Mouse (Mus musculus) kidney, postnatal 0 days (tissue): ENCODE data around the gene Gpr132. TPM values are rescaled to one million over a fixed set of nuclear protein-coding genes. Genes with fewer than 3 reads are reported as not detected.

ENCODE experiments used
- ATAC-seq: fragments of 200-750 bp; cut with Nextera tagmentation; replicated peaks from 2 replicates; pipeline ENCODE4 v1.8.0; 2017; ENCODE audit warnings: low read depth, moderate number of reproducible peaks, moderate TSS enrichment, moderate library complexity; ENCODE audit not compliant: low FRiP score
- DNase-seq: peaks from one replicate; pipeline ENCODE4 v3.0.0-alpha.2; 2016; ENCODE audit warnings: low spot score
- H3K27ac ChIP-seq: fragments of 300-500 bp; sonication (generic); 2 replicates; pipeline ENCODE4 v1.5.1; 2014; ENCODE audit warnings: mild to moderate bottlenecking
- H3K27me3 ChIP-seq: fragments of 300-500 bp; sonication (generic); 2 replicates; pipeline ENCODE4 v1.6.1; 2014; ENCODE audit warnings: low read length, mixed read lengths; ENCODE audit not compliant: insufficient read depth
- H3K36me3 ChIP-seq: fragments of 300-500 bp; sonication (generic); 2 replicates; pipeline ENCODE4 v1.6.1; 2014; ENCODE audit warnings: low read length, mixed read lengths; ENCODE audit not compliant: insufficient read depth
- H3K4me1 ChIP-seq: fragments of 300-500 bp; sonication (generic); replicated peaks from 2 replicates; pipeline ENCODE4 v1.6.1; 2014; ENCODE audit warnings: antibody characterized with exemption, low read length, mixed read lengths; ENCODE audit not compliant: insufficient read depth
- H3K4me2 ChIP-seq: fragments of 300-500 bp; sonication (generic); 2 replicates; pipeline ENCODE4 v1.6.1; 2014; ENCODE audit warnings: mild to moderate bottlenecking, low read length, moderate library complexity, mixed read lengths
- H3K4me3 ChIP-seq: fragments of 300-500 bp; sonication (generic); replicated peaks from 2 replicates; pipeline ENCODE4 v1.5.1; 2014; ENCODE audit warnings: low read depth, low read length
- H3K9ac ChIP-seq: fragments of 300-500 bp; sonication (generic); 2 replicates; pipeline ENCODE4 v1.6.1; 2014; ENCODE audit warnings: low read depth, low read length
- H3K9me3 ChIP-seq: fragments of 300-500 bp; sonication (generic); replicated peaks from 2 replicates; pipeline ENCODE4 v1.6.1; 2016; ENCODE audit warnings: low read length, inconsistent platforms, mixed read lengths
- CTCF ChIP-seq: IDR thresholded peaks from 2 replicates; pipeline ENCODE4 v1.5.1; 2016; ENCODE audit warnings: antibody characterized with exemption, low read depth, mild to moderate bottlenecking, moderate library complexity
- WGBS: fragments of 180-500 bp; shearing (Covaris S2); extraction: QIAGEN DNeasy Blood & Tissue Kit; methylation state at CpG from one replicate; pipeline ENCODE4 v1.1.7; 2014; 5-methylcytosine and 5-hydroxymethylcytosine counted together
- polyA plus RNA-seq: library from polyadenylated mRNA; unstranded; fragments of >200 nt; fragmentation: Nextera tagmentation; extraction: Ambion mirVana; gene quantifications from 2 replicates; pipeline ENCODE4 v1.2.1, GENCODE M21; 2015

The Gpr132 gene
- polyA plus RNA-seq, 1 experiment from 2014 or later = 0.11 TPM

DNA sequence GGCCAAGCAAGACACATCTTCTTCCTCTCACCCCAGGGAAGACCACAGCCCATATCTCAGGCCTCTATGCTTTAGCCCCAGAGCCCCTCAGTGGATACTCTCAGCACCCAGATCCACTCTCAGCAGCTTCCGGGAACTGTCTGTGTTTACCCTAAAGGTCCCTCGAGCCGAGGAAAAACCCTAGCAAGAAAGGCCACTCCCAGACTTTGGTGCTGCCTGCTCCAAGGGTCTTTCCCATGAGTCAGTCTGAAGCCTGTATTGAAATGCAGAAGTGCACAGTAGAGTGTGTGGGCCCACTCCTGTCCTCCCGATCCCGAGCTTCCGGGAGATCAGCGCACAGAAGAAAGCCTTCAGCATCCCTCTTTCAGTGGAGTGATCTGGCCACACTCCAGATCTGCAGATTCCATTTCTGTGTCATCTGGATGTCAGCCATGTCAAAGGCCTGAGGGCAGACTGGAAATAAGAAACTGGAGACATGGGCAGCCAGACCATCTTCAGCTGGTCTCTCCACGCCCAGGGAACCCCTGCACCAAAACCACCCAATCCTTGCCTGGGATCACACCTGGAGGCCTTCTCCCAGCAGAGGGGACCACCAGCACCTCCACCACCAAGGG, 1.5 kb downstream of the Gpr132 start:
- ATAC-seq (no peak), DNase-seq (no peak)
- H3K4me3 ChIP-seq = no peak overlapping the region
- H3K9ac ChIP-seq = no peak overlapping the region
- WGBS = 59% methylated on average over 8 of the region's 8 CpGs
- H3K36me3 ChIP-seq = no peaks in the 10 kb centered on the region
- H3K9me3 ChIP-seq = no peaks in the 10 kb centered on the region
- no peak overlapping the region for H3K4me2 ChIP-seq
- H3K27ac ChIP-seq = no peak overlapping the region
- H3K4me1 ChIP-seq = 0 out of 2 replicates have a peak, but pooled peaks cover 8% of the 10 kb centered on the region
- no peak for TF ChIP-seq CTCF
- no peaks in the 10 kb centered on the region for H3K27me3 ChIP-seq

DNA sequence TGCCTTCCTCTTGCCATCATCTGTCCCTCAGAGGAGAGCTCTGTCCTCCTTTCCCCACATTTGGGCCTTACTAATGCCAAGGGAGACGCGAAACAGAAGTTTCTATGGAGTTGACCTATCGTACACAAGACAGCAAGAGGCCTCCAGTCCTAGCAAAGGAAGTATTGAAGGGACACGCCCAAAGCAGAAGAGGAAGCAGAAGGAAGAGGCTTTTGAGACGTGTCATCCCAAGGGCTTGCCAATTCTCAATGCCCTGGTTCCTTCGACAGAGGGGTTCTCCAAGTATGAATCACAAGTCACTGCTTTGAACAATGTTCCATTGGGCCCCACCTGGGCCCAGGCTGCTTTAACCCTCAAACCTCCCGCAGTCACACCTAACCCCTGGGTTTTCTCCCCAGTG, 3.2 kb downstream of the Gpr132 start:
- Histone ChIP-seq H3K4me1 (0 out of 2 replicates have a peak, but pooled peaks cover 4% of the 10 kb centered on the region), H3K9ac (no peak overlapping the region), H3K4me2 (no peak overlapping the region), H3K27me3 (no peaks in the 10 kb centered on the region), H3K4me3 (no peak overlapping the region), H3K36me3 (no peaks in the 10 kb centered on the region), H3K9me3 (no peaks in the 10 kb centered on the region), H3K27ac (no peak overlapping the region)
- DNase-seq (no peak), ATAC-seq (no peak)
- TF ChIP-seq CTCF = no peak
- 85% methylated on average over 7 of the region's 7 CpGs for WGBS

DNA sequence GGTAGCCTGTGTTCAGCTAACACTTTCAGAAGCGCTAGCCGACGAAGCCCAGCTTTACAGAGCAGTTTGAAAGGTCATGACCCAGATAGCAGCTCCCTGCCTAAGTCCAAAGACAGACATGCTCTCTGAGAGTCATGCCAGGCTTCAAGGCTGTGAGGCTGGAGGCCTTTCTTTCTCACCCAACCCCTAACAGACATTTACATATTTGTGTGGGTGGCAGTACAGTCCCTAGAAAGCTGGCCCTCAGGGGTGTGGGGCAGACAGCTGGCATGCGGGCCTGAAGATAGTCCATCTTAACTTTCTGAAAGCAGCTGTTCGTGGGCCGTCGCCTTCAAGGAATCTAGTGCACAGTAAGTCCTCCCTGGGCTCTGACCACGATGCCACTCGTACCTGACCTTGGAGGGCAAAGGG, 6.1 kb downstream of the Gpr132 start:
- no peaks in the 10 kb centered on the region for H3K9me3 ChIP-seq
- no peak for ATAC-seq
- H3K4me2 ChIP-seq = no peak overlapping the region
- no peaks in the 10 kb centered on the region for H3K4me1 ChIP-seq
- no peak overlapping the region for H3K9ac ChIP-seq
- H3K27ac ChIP-seq = no peak overlapping the region
- H3K36me3 ChIP-seq = no peaks in the 10 kb centered on the region
- no peak overlapping the region for H3K4me3 ChIP-seq
- 49% methylated on average over 9 of the region's 9 CpGs for WGBS
- H3K27me3 ChIP-seq = no peaks in the 10 kb centered on the region
- no peak for DNase-seq
- TF ChIP-seq CTCF = no peak

DNA sequence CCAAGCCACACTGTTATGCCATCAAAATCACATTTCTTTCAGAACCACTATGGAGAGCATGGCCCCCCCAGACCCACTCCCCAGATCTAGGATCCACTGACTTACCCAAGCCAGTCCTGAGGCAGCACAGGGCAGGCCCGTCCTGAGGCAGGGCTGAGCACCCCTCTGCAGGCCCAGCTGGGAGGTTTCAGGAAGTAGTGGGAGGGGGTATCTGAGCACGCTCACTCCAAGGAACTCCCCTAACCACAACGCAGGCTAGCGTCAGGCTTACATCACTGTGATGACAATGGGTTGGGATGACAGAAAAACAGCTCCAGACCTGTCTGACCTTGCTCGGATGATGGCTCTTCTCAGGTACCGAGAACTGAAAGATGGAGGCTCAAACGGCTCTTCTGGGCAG, 7.3 kb downstream of the Gpr132 start:
- no peaks in the 10 kb centered on the region for H3K9me3 ChIP-seq
- no peaks in the 10 kb centered on the region for H3K27me3 ChIP-seq
- no peaks in the 10 kb centered on the region for H3K36me3 ChIP-seq
- H3K4me2 ChIP-seq = no peak overlapping the region
- no peak for DNase-seq
- 66% methylated on average over 7 of the region's 7 CpGs for WGBS
- H3K4me3 ChIP-seq = no peak overlapping the region
- no peak overlapping the region for H3K9ac ChIP-seq
- no peak; the same call in 1 of the 2 replicates for ATAC-seq
- H3K4me1 ChIP-seq = no peaks in the 10 kb centered on the region
- TF ChIP-seq CTCF = no peak
- H3K27ac ChIP-seq = no peak overlapping the region

DNA sequence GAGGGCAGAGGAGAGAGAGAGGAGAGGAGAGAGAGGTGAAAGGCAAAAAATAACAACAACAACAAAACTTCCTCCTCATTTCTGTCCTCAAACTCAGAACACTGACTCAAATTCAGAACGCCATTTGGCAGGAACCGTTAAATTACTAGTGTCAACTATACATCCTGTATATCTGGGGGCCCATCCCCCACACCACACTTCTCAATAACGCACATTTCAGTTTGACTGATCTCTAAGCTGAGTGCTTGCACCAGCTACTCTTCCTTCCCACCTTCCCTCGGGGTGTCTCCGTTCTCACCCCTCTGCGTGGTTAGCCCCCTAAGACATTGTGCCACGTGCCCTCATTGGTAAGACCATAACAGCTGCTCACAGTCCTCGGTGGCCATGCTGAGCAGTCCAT, 8.1 kb downstream of the Gpr132 start:
- H3K27me3 ChIP-seq = no peaks in the 10 kb centered on the region
- no peak overlapping the region for H3K27ac ChIP-seq
- no peak overlapping the region for H3K4me2 ChIP-seq
- no peaks in the 10 kb centered on the region for H3K9me3 ChIP-seq
- H3K4me1 ChIP-seq = no peaks in the 10 kb centered on the region
- no peak overlapping the region for H3K9ac ChIP-seq
- ATAC-seq (no peak), DNase-seq (no peak)
- no peak overlapping the region for H3K4me3 ChIP-seq
- TF ChIP-seq CTCF = no peak
- WGBS = 60% methylated on average over 8 of the region's 8 CpGs
- H3K36me3 ChIP-seq = no peaks in the 10 kb centered on the region

DNA sequence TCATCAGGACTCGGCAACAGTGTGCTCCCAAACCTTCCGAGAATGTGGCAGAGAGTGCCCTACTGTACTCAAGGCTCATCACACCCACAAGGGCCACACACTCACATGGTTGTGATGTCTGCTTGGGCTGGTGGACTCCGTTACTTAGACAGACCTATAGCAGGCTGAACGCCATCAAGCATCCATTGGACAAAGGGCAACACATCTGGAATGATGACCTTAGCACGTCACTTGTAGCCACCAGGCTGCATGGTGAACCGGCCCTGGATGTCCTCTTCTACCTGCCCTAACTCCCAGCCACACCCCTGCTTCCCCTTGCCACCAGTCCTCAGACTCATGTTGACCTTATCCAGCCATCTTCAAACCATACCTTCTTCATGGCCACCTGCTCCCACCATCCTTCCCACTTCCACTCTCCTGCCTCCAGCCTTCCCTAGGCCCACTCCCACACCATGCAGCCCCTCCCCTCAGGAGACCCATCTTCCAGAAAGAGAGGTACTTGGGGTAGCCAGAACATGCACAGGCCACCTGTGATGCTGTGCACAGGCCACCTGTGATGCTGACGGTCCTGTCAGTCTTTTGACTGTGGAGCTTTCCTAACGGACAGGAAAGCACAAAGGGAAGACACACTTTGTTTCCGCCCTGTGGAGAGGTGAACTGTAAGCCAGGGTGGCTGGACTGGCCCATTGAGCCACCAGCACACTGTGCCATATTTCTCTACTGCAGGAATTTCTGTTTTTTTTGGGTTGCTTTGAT, 9.3 kb downstream of the Gpr132 start:
- no peak overlapping the region for H3K27ac ChIP-seq
- WGBS = 93% methylated on average over 9 of the region's 9 CpGs
- H3K27me3 ChIP-seq = no peaks in the 10 kb centered on the region

More for the DNA sequence above, 9.3 kb downstream of the Gpr132 start:
- TF ChIP-seq CTCF = no peak
- no peak overlapping the region for H3K4me3 ChIP-seq
- H3K36me3 ChIP-seq = no peaks in the 10 kb centered on the region
- DNase-seq (no peak), ATAC-seq (no peak)
- no peaks in the 10 kb centered on the region for H3K9me3 ChIP-seq
- no peak overlapping the region for H3K4me2 ChIP-seq
- no peaks in the 10 kb centered on the region for H3K4me1 ChIP-seq
- no peak overlapping the region for H3K9ac ChIP-seq
